Mouse (Mus musculus) megakaryocyte, embryonic 14.5 days (primary cell): ENCODE results near the gene Lgals1.

Experiments used
- FLI1 ChIP-seq: IDR thresholded peaks from 2 replicates; pipeline ENCODE4 v1.6.1; 2012; ENCODE audit warnings: low read length, inconsistent platforms, mixed read lengths
- GATA1 ChIP-seq: IDR thresholded peaks from 3 replicates; pipeline ENCODE4 v1.6.1; 2012; ENCODE audit warnings: mixed read lengths, low read length, inconsistent platforms, borderline replicate concordance

- no peak for TF ChIP-seq GATA1
- TF ChIP-seq FLI1 = no peak
Measured at GRCm38 (mm10) chr15:78930192-78930706, 3.7 kb downstream of the Lgals1 start.
